Mouse (Mus musculus): ENCODE data around the gene C130074G19Rik. TPM values are rescaled to one million over a fixed set of nuclear protein-coding genes. Genes with fewer than 3 reads are reported as not detected.

The C130074G19Rik gene
- polyA plus RNA-seq (2012; rRNA removed) (5.4 and 7.4 TPM in 2 replicates), polyA plus RNA-seq (2014; fragmentation: Nextera tagmentation; extraction: Ambion mirVana) (1.1 and 1.3 TPM in 2 replicates)

DNA sequence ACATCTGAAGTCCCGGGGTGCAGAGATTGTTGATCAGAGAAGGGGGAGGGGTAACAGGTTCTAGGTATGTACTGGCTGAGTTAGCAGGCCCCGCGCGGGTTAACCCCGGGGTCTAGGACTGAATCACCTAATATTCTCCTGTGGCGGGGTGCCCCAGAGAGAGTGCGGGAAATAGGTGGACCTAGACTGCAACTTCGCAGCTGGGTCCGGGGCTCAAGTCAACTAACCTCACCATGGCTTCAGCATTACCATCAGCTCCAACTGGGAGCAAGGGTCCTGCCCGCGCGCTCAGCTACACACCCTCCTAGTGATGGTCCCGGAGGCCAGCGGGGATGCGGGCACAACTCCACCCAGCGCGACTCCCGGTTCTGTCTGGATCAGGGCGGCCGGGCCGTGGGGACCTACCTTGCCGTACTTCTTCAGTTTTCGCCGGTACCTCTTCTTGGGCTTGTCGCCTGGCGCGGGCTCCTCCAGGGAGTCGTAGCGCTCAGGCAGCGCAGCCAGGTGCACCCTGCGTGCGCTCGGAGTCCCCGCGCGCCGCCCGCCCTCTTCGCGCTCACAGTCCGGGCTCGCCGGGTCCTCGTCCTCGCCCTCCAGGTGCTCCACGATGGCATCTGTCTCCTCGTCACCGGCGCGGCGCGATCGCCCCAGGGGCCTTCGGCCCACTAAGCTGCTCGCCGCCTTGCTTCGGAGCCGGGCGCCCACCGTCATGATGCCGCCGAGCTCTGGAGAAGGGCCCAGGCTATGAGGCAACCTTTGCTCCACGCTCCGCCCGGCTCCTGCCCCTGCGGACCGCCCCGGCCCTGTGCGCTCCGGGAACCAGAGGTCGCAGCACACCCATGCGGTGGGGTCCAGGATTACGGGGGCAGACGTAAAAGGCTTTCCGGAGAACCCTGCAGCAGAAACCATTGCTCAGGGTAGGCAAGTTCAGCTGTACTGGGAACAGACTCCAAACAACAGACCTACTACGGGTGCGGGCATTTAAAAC is at the start of gene C130074G19Rik:
Gene C130074G19Rik (minus strand): TSS at position 938 of the 988 bp plus-strand sequence.
- peaks cover 0 to 4% of the 10 kb centered on the region in 2 experiments; a peak in 1 of 4 replicates for H3K4me1 ChIP-seq (replicated peaks; ENCODE audit: control insufficient read depth in 2 of 2, insufficient read depth in 2 of 2, low read length in 1 of 2)
- H3K9me3 ChIP-seq (ENCODE audit: control insufficient read depth, low read length) = no peaks in the 10 kb centered on the region
- DNase-seq (ENCODE audit: low read depth in 3 of 3, low spot score in 3 of 3) (peak in 1 of 3 experiments; percentile 22), ATAC-seq (ENCODE audit: insufficient read depth) (peak; percentile 75)
- TF ChIP-seq EP300 (IDR thresholded peaks at IDR 0.05; ENCODE audit: low read depth) (no peak), CTCF (IDR thresholded peaks at IDR 0.05; ENCODE audit: low read depth) (peak; percentile 71)
- no peaks in the 10 kb centered on the region for H3K36me3 ChIP-seq (replicated peaks; ENCODE audit: control insufficient read depth, insufficient read depth, low read depth)
- 3% methylated on average over 77 of the region's 77 CpGs for WGBS (ENCODE audit: insufficient replicate concordance)
- no peak within 1 kb of the TSS; the same call in 1 of the 2 replicates for H3K9ac ChIP-seq (replicated peaks)
- H3K4me3 ChIP-seq (ENCODE audit: insufficient read depth in 1 of 2, low read depth in 2 of 2, low read length in 2 of 2) = peak within 1 kb of the TSS; percentile 54 to 57
- peaks cover 26% of the 10 kb centered on the region for H3K27me3 ChIP-seq (ENCODE audit: control insufficient read depth, insufficient read depth, low read length)
- no peak within 1 kb of the TSS for H3K27ac ChIP-seq
- peak within 1 kb of the TSS; percentile 37 for H3K4me2 ChIP-seq (ENCODE audit: low read depth)

DNA sequence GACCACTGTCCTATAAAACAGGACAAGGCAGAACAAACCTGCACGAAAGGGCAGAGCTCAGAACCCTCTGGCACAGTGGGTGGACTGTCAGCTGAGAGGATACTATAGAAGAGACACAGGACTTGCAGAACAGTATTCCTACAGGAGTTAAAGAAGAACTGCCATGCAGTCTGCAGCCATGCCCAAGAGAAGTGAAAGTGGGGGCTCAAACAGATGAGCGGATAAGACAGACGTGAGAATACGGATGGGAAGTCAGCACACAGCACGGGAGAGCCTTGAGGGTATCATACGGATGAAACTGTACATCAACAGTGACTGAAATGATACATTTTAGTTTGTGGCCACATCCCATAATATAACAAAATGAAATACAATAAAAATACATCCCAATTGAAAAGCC is 48.1 kb upstream of the C130074G19Rik start:
- H3K36me3 ChIP-seq (replicated peaks; ENCODE audit: control insufficient read depth, insufficient read depth, low read depth) = no peaks in the 10 kb centered on the region
- H3K9me3 ChIP-seq (ENCODE audit: control insufficient read depth, low read length) = no peaks in the 10 kb centered on the region
- TF ChIP-seq CTCF (IDR thresholded peaks at IDR 0.05; ENCODE audit: low read depth) (no peak), EP300 (IDR thresholded peaks at IDR 0.05; ENCODE audit: low read depth) (no peak)
- ATAC-seq (ENCODE audit: insufficient read depth) = no peak
- no peak overlapping the region for H3K4me3 ChIP-seq (ENCODE audit: insufficient read depth in 1 of 2, low read depth in 2 of 2, low read length in 2 of 2)
- H3K27ac ChIP-seq = no peak overlapping the region
- no peak overlapping the region for H3K9ac ChIP-seq (replicated peaks)
- no peak for DNase-seq (ENCODE audit: low read depth in 3 of 3, low spot score in 3 of 3)
- H3K4me1 ChIP-seq (replicated peaks; ENCODE audit: control insufficient read depth in 2 of 2, insufficient read depth in 2 of 2, low read length in 1 of 2) = peaks cover 13 to 29% of the 10 kb centered on the region in 2 experiments
- 64% methylated on average over 6 of the region's 6 CpGs for WGBS (ENCODE audit: insufficient replicate concordance)
- no peak overlapping the region for H3K4me2 ChIP-seq (ENCODE audit: low read depth)
- H3K27me3 ChIP-seq (ENCODE audit: control insufficient read depth, insufficient read depth, low read length) = no peaks in the 10 kb centered on the region

DNA sequence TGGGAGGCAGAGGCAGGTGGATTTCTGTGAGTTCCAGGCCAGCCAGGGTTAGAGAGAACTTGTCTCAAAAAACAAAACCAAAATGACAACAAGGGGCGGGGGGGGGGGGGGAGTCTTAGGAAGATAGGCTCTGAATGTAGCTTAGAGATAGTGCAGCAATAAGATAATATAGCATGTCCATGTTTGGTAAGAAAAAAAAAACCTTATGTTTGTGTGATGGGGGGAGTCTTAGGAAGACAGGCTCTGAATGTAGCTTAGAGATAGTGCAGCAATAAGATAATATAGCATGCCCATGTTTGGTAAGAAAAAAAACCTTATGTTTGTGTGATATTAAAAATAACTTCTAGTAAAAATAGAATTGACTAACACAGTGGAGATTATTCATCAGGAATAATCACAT is 45.4 kb upstream of the C130074G19Rik start:
- Histone ChIP-seq H3K9ac (replicated peaks) (no peak overlapping the region), H3K36me3 (replicated peaks; ENCODE audit: control insufficient read depth, insufficient read depth, low read depth) (no peaks in the 10 kb centered on the region), H3K27me3 (ENCODE audit: control insufficient read depth, insufficient read depth, low read length) (no peaks in the 10 kb centered on the region), H3K9me3 (ENCODE audit: control insufficient read depth, low read length) (no peaks in the 10 kb centered on the region), H3K4me1 (replicated peaks; ENCODE audit: control insufficient read depth in 2 of 2, insufficient read depth in 2 of 2, low read length in 1 of 2) (peaks cover 13 to 19% of the 10 kb centered on the region in 2 experiments), H3K4me3 (ENCODE audit: insufficient read depth in 1 of 2, low read depth in 2 of 2, low read length in 2 of 2) (no peak overlapping the region), H3K27ac (no peak overlapping the region), H3K4me2 (ENCODE audit: low read depth) (no peak overlapping the region)
- TF ChIP-seq CTCF (IDR thresholded peaks at IDR 0.05; ENCODE audit: low read depth) = no peak
- TF ChIP-seq EP300 (IDR thresholded peaks at IDR 0.05; ENCODE audit: low read depth) = peak; percentile 72
- WGBS (ENCODE audit: insufficient replicate concordance) = 29% methylated on average over 1 of the region's 1 CpGs
- ATAC-seq (ENCODE audit: insufficient read depth) (peak; percentile 88), DNase-seq (ENCODE audit: low read depth in 3 of 3, low spot score in 3 of 3) (peak; percentile 20 to 30 (median 26))

DNA sequence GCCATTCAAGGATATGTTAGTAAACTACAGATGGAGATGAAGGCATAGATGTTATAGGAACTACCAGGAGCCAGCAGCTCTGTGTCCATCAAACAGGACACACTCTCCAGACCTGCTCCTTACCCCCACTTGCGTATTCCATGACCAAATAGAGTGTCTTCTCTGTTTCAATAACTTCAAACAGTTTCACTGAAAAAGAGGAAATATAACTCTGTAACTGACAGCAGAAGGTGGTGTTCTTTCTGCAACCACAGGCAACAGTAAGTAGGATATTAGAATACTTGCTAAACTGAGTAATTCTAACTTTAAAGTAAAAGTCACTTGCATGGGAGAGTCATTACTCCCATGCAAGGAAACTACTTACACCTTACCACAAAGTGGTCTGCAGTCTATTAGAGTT is 44.9 kb upstream of the C130074G19Rik start:
- no peak overlapping the region for H3K27ac ChIP-seq
- no peak overlapping the region for H3K4me2 ChIP-seq (ENCODE audit: low read depth)
- H3K36me3 ChIP-seq (replicated peaks; ENCODE audit: control insufficient read depth, insufficient read depth, low read depth) = no peaks in the 10 kb centered on the region
- H3K4me3 ChIP-seq (ENCODE audit: insufficient read depth in 1 of 2, low read depth in 2 of 2, low read length in 2 of 2) = no peak overlapping the region
- no peaks in the 10 kb centered on the region for H3K27me3 ChIP-seq (ENCODE audit: control insufficient read depth, insufficient read depth, low read length)
- H3K9ac ChIP-seq (replicated peaks) = no peak overlapping the region; the same call in 1 of the 2 replicates
- ATAC-seq (ENCODE audit: insufficient read depth) (no peak), DNase-seq (ENCODE audit: low read depth in 3 of 3, low spot score in 3 of 3) (no peak)
- H3K4me1 ChIP-seq (replicated peaks; ENCODE audit: control insufficient read depth in 2 of 2, insufficient read depth in 2 of 2, low read length in 1 of 2) = peaks cover 13 to 19% of the 10 kb centered on the region in 2 experiments
- no peaks in the 10 kb centered on the region for H3K9me3 ChIP-seq (ENCODE audit: control insufficient read depth, low read length)
- 68% methylated on average over 1 of the region's 1 CpGs for WGBS (ENCODE audit: insufficient replicate concordance)
- TF ChIP-seq EP300 (IDR thresholded peaks at IDR 0.05; ENCODE audit: low read depth) (no peak), CTCF (IDR thresholded peaks at IDR 0.05; ENCODE audit: low read depth) (no peak)

DNA sequence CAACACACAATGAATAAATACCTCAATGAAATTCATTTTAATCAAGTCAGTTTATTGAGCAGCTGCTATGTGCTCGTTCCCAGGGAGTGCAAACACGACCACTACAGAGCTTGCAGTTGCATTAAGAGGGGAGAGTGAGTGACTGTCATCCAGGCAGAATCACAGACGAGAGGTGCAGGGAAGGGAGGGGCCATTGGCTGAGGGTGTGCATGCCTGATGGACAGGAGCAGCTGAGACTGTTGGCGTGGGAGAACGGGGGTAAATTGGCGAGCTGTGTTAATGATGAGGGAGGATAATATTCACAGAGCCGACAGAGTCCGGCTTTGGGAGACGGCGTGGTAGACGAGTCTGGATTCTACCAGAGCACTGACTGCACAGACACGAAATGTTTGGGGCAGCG is 39.8 kb upstream of the C130074G19Rik start:
- no peak overlapping the region for H3K4me3 ChIP-seq (ENCODE audit: insufficient read depth in 1 of 2, low read depth in 2 of 2, low read length in 2 of 2)
- no peak overlapping the region for H3K27ac ChIP-seq
- 72% methylated on average over 13 of the region's 13 CpGs for WGBS (ENCODE audit: insufficient replicate concordance)
- H3K9me3 ChIP-seq (ENCODE audit: control insufficient read depth, low read length) = no peaks in the 10 kb centered on the region
- peaks cover 2 to 5% of the 10 kb centered on the region in 2 experiments for H3K4me1 ChIP-seq (replicated peaks; ENCODE audit: control insufficient read depth in 2 of 2, insufficient read depth in 2 of 2, low read length in 1 of 2)
- TF ChIP-seq CTCF (IDR thresholded peaks at IDR 0.05; ENCODE audit: low read depth) (no peak), EP300 (IDR thresholded peaks at IDR 0.05; ENCODE audit: low read depth) (no peak)
- H3K4me2 ChIP-seq (ENCODE audit: low read depth) = no peak overlapping the region
- no peak overlapping the region for H3K9ac ChIP-seq (replicated peaks)
- DNase-seq (ENCODE audit: low read depth in 3 of 3, low spot score in 3 of 3) = no peak
- no peaks in the 10 kb centered on the region for H3K27me3 ChIP-seq (ENCODE audit: control insufficient read depth, insufficient read depth, low read length)
- ATAC-seq (ENCODE audit: insufficient read depth) = no peak
- H3K36me3 ChIP-seq (replicated peaks; ENCODE audit: control insufficient read depth, insufficient read depth, low read depth) = no peaks in the 10 kb centered on the region

Data from liver, embryonic 14.5 days (tissue).